Mouse (Mus musculus): ENCODE data around the gene Slc25a27.

Slc25a27 gene

GRCm38 (mm10) chr17:43645136-43645535, 21.9 kb downstream of the Slc25a27 start:
- no peak for DNase-seq

GRCm38 (mm10) chr17:43644375-43644774, 22.6 kb downstream of the Slc25a27 start:
- DNase-seq = no peak

GRCm38 (mm10) chr17:43643191-43643590, 23.8 kb downstream of the Slc25a27 start:
- no peak for DNase-seq

GRCm38 (mm10) chr17:43640825-43641224, 26.2 kb downstream of the Slc25a27 start:
- DNase-seq = no peak

GRCm38 (mm10) chr17:43637146-43637545, 29.9 kb downstream of the Slc25a27 start:
- DNase-seq = no peak

- no peak for DNase-seq
Measured at GRCm38 (mm10) chr17:43630427-43630760, 36.6 kb downstream of the Slc25a27 start.

GRCm38 (mm10) chr17:43629496-43630426, 37.3 kb downstream of the Slc25a27 start, which contains the start of gene Tdrd6:
Gene Tdrd6, minus strand, starts transcription at chr17:43630299.
- peak in 1 of 2 experiments; percentile 43 for DNase-seq

GRCm38 (mm10) chr17:43629026-43629495, 38.0 kb downstream of the Slc25a27 start:
- no peak for DNase-seq

GRCm38 (mm10) chr17:43628246-43628645, 38.8 kb downstream of the Slc25a27 start:
- DNase-seq = no peak

GRCm38 (mm10) chr17:43622076-43622475, 44.9 kb downstream of the Slc25a27 start:
- no peak for DNase-seq

- no peak for DNase-seq
Measured at GRCm38 (mm10) chr17:43619156-43619555, 47.9 kb downstream of the Slc25a27 start.

- no peak for DNase-seq
Measured at GRCm38 (mm10) chr17:43612221-43612620, 54.8 kb downstream of the Slc25a27 start.

GRCm38 (mm10) chr17:43611586-43611985, 55.4 kb downstream of the Slc25a27 start:
- DNase-seq = peak in 1 of 2 experiments; percentile 60

GRCm38 (mm10) chr17:43606704-43607103, 60.3 kb downstream of the Slc25a27 start:
- DNase-seq = peak; percentile 78 to 86

- DNase-seq = no peak
Measured at GRCm38 (mm10) chr17:43598706-43599105, 68.3 kb downstream of the Slc25a27 start.

- DNase-seq = no peak
Measured at GRCm38 (mm10) chr17:43597742-43598141, 69.3 kb downstream of the Slc25a27 start.

- no peak for DNase-seq
Measured at GRCm38 (mm10) chr17:43592296-43593291, 74.4 kb downstream of the Slc25a27 start.

Data from kidney, postnatal 25 days (tissue).